Comparison of ENCODE assay signal across 17 mouse cellular contexts in the genomic region with DNA sequence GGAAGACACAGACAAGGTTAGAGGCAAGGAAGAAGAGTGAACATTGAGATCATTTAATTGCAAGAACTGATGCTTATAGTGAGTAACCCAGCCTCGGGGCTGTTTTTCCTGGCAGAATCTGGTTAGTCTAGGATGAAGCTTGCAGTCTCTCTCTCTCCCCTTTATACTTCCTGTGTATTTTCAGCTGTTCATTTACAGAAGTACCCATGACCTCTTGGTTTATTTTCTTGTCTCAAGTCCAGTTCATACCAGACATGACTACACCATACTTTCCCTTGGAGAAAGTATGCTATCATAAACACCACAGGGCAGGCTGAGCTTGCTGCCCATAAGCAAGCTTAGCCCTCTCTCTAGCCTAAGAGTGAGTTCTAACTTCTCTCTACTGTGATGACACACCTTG. TPM values are rescaled to one million over a fixed set of nuclear protein-coding genes. Genes with fewer than 3 reads are reported as not detected.
A peak's percentile ranks its signal among the peaks of the same experiment; 100 is the strongest.
DNase-seq lines count a peak whose midpoint lies in the region; ATAC-seq and TF ChIP-seq lines count a peak whose summit lies in the region.
"Had no signal": no experiment of that assay in that cellular context is flagged by ENCODE, and none has a peak within 500 bp of the region (broad histone marks: within the 10 kb centered on the region; RNA-seq: fewer than 3 reads in every experiment).

No protein-coding gene starts in this region.

- no peak overlapping the region for H3K4me3 ChIP-seq in intestine, embryonic 16.5 days (ENCODE audit: low read length)
- H3K4me3 ChIP-seq in intestine, embryonic 15.5 days (replicated peaks) = no peak overlapping the region
- no peak overlapping the region for H3K4me3 ChIP-seq in midbrain, postnatal 0 days (ENCODE audit: low read depth, low read length)
- H3K4me3 ChIP-seq in midbrain, embryonic 14.5 days (replicated peaks; ENCODE audit: low read depth, low read length) = no peak overlapping the region
- no peak overlapping the region for H3K4me3 ChIP-seq in kidney, embryonic 14.5 days (ENCODE audit: low read length)
- H3K4me3 ChIP-seq: embryonic facial prominence, embryonic 15.5 days; midbrain, embryonic 15.5 days had no signal

- TF ChIP-seq CTCF in midbrain, postnatal 0 days (IDR thresholded peaks at IDR 0.05) = no peak

- no peaks in the 10 kb centered on the region for H3K27me3 ChIP-seq in intestine, embryonic 16.5 days (replicated peaks; ENCODE audit: control insufficient read depth, insufficient read depth, low read length)
- H3K27me3 ChIP-seq in intestine, embryonic 15.5 days (replicated peaks) = no peaks in the 10 kb centered on the region
- no peaks in the 10 kb centered on the region for H3K27me3 ChIP-seq in midbrain, postnatal 0 days (ENCODE audit: insufficient read depth, low read length)
- H3K27me3 ChIP-seq in midbrain, embryonic 14.5 days (ENCODE audit: control insufficient read depth, insufficient read depth, low read length) = no peaks in the 10 kb centered on the region
- no peaks in the 10 kb centered on the region for H3K27me3 ChIP-seq in kidney, embryonic 14.5 days (ENCODE audit: control insufficient read depth, insufficient read depth, low read length)
- H3K27me3 ChIP-seq: embryonic facial prominence, embryonic 15.5 days; midbrain, embryonic 15.5 days had no signal

- WGBS in intestine, embryonic 16.5 days = 45% methylated on average over 1 of the region's 1 CpGs
- WGBS in intestine, embryonic 15.5 days = 36% methylated on average over 1 of the region's 1 CpGs
- 68% methylated on average over 1 of the region's 1 CpGs for WGBS in midbrain, postnatal 0 days
- 94% methylated on average over 1 of the region's 1 CpGs for WGBS in midbrain, embryonic 14.5 days
- WGBS in kidney, embryonic 14.5 days = 50% methylated on average over 1 of the region's 1 CpGs

- peak overlapping the region; percentile 41 for H3K27ac ChIP-seq in intestine, embryonic 16.5 days (ENCODE audit: low read length)
- no peak overlapping the region for H3K27ac ChIP-seq in intestine, embryonic 15.5 days
- H3K27ac ChIP-seq in midbrain, postnatal 0 days (ENCODE audit: low read depth, low read length) = no peak overlapping the region
- H3K27ac ChIP-seq in midbrain, embryonic 14.5 days (replicated peaks; ENCODE audit: low read depth, low read length) = no peak overlapping the region
- peak overlapping the region; percentile 55; the same call in 1 of the 2 replicates for H3K27ac ChIP-seq in kidney, embryonic 14.5 days (ENCODE audit: low read depth, low read length)
- H3K27ac ChIP-seq: embryonic facial prominence, embryonic 15.5 days; hindbrain, postnatal 0 days; midbrain, embryonic 15.5 days had no signal

- no peak overlapping the region for H3K9ac ChIP-seq in intestine, embryonic 16.5 days (ENCODE audit: low read depth, low read length)
- H3K9ac ChIP-seq in intestine, embryonic 15.5 days = no peak overlapping the region
- no peak overlapping the region for H3K9ac ChIP-seq in midbrain, postnatal 0 days (replicated peaks; ENCODE audit: low read length, poor library complexity, severe bottlenecking)
- no peak overlapping the region for H3K9ac ChIP-seq in midbrain, embryonic 14.5 days (replicated peaks; ENCODE audit: low read length)
- H3K9ac ChIP-seq in kidney, embryonic 14.5 days (ENCODE audit: low read depth, low read length) = no peak overlapping the region
- H3K9ac ChIP-seq: embryonic facial prominence, embryonic 15.5 days; forebrain, postnatal 0 days; midbrain, embryonic 15.5 days had no signal

- H3K9me3 ChIP-seq in intestine, embryonic 16.5 days (ENCODE audit: control insufficient read depth, low read length) = no peaks in the 10 kb centered on the region
- H3K9me3 ChIP-seq in intestine, embryonic 15.5 days = no peaks in the 10 kb centered on the region
- H3K9me3 ChIP-seq in midbrain, postnatal 0 days (ENCODE audit: low read length) = no peaks in the 10 kb centered on the region
- no peaks in the 10 kb centered on the region for H3K9me3 ChIP-seq in midbrain, embryonic 14.5 days (ENCODE audit: control insufficient read depth, low read length)
- H3K9me3 ChIP-seq in kidney, embryonic 14.5 days (ENCODE audit: control insufficient read depth, low read length) = no peaks in the 10 kb centered on the region
- H3K9me3 ChIP-seq: embryonic facial prominence, embryonic 15.5 days; midbrain, embryonic 15.5 days had no signal

- no peak for ATAC-seq in intestine, embryonic 16.5 days
- ATAC-seq in intestine, embryonic 15.5 days = no peak
- no peak for ATAC-seq in midbrain, postnatal 0 days (ENCODE audit: low FRiP score)
- ATAC-seq in midbrain, embryonic 14.5 days (ENCODE audit: low FRiP score, low TSS enrichment) = no peak
- no peak for ATAC-seq in kidney, embryonic 14.5 days (ENCODE audit: low FRiP score, low TSS enrichment)
- no peak for ATAC-seq in megakaryocyte progenitor cell, adult 5-6 weeks (replicated peaks; ENCODE audit: poor library complexity)
- ATAC-seq: CD4-positive, CD25-positive, alpha-beta regulatory T cell, adult 4 months; forebrain, postnatal 0 days; midbrain, embryonic 15.5 days had no signal

- peak; percentile 30 for DNase-seq in midbrain, postnatal 0 days (ENCODE audit: low spot score)
- no peak for DNase-seq in midbrain, embryonic 14.5 days
- DNase-seq in urinary bladder, postnatal 25 days (ENCODE audit: low spot score) = no peak
- no peak for DNase-seq in thymus, postnatal 0 days (ENCODE audit: low spot score)
- DNase-seq: cerebellum, adult 9-11 months; forebrain, postnatal 0 days; gastrocnemius, postnatal 25 days; retina, postnatal 1 day; thymus, postnatal 25 days had no signal

- H3K4me1 ChIP-seq in intestine, embryonic 16.5 days (ENCODE audit: control insufficient read depth, insufficient read depth, low read length) = 0 out of 2 replicates have a peak, but pooled peaks cover 7% of the 10 kb centered on the region
- no peaks in the 10 kb centered on the region for H3K4me1 ChIP-seq in intestine, embryonic 15.5 days (replicated peaks)
- no peaks in the 10 kb centered on the region for H3K4me1 ChIP-seq in midbrain, postnatal 0 days (ENCODE audit: insufficient read depth, low read length)
- H3K4me1 ChIP-seq in midbrain, embryonic 14.5 days (ENCODE audit: control insufficient read depth, insufficient read depth, low read length) = no peaks in the 10 kb centered on the region
- H3K4me1 ChIP-seq in kidney, embryonic 14.5 days (ENCODE audit: control insufficient read depth, insufficient read depth, low read length) = 0 out of 2 replicates have a peak, but pooled peaks cover 6% of the 10 kb centered on the region
- H3K4me1 ChIP-seq: midbrain, embryonic 15.5 days had no signal

- no peaks in the 10 kb centered on the region for H3K36me3 ChIP-seq in intestine, embryonic 16.5 days (ENCODE audit: control insufficient read depth, insufficient read depth, low read length)
- no peaks in the 10 kb centered on the region for H3K36me3 ChIP-seq in intestine, embryonic 15.5 days
- no peaks in the 10 kb centered on the region for H3K36me3 ChIP-seq in midbrain, postnatal 0 days (ENCODE audit: insufficient read depth, low read length)
- no peaks in the 10 kb centered on the region for H3K36me3 ChIP-seq in midbrain, embryonic 14.5 days (ENCODE audit: control insufficient read depth, insufficient read depth, low read length)
- H3K36me3 ChIP-seq in kidney, embryonic 14.5 days (ENCODE audit: control insufficient read depth, insufficient read depth, low read length) = no peaks in the 10 kb centered on the region
- H3K36me3 ChIP-seq: embryonic facial prominence, embryonic 15.5 days; midbrain, embryonic 15.5 days had no signal

- H3K4me2 ChIP-seq in intestine, embryonic 16.5 days (ENCODE audit: low read depth, low read length) = no peak overlapping the region
- H3K4me2 ChIP-seq in intestine, embryonic 15.5 days (replicated peaks) = no peak overlapping the region
- H3K4me2 ChIP-seq in midbrain, postnatal 0 days (ENCODE audit: low read depth, low read length, poor library complexity, severe bottlenecking) = no peak overlapping the region
- H3K4me2 ChIP-seq in midbrain, embryonic 14.5 days (ENCODE audit: low read length) = no peak overlapping the region
- no peak overlapping the region for H3K4me2 ChIP-seq in kidney, embryonic 14.5 days (replicated peaks; ENCODE audit: low read depth, low read length)
- H3K4me2 ChIP-seq: embryonic facial prominence, embryonic 15.5 days; midbrain, embryonic 15.5 days had no signal

RNA-seq across cellular contexts. Expression of gene Tfb1m, which starts 39.5 kb away (rescaled TPM):
- 14.7 and 15.6 TPM in 2 replicates for polyA plus RNA-seq in intestine, embryonic 16.5 days (2015; fragmentation: Nextera tagmentation; extraction: Ambion mirVana)
- polyA plus RNA-seq in intestine, embryonic 15.5 days (2015; fragmentation: Nextera tagmentation; extraction: Ambion mirVana) = 17.7 and 18.4 TPM in 2 replicates
- total RNA-seq in midbrain, postnatal 0 days (2014; rRNA removed) = 9.6 and 12.4 TPM in 2 replicates
- polyA plus RNA-seq in midbrain, postnatal 0 days (2015; fragmentation: Nextera tagmentation; extraction: Ambion mirVana) = 7.9 and 8.7 TPM in 2 replicates
- polyA plus RNA-seq in midbrain, embryonic 14.5 days (2014; fragmentation: Nextera tagmentation; extraction: Ambion mirVana) = 12.4 and 12.7 TPM in 2 replicates
- 19.5 and 21.4 TPM in 2 replicates for polyA plus RNA-seq in kidney, embryonic 14.5 days (2014; fragmentation: Nextera tagmentation; extraction: Ambion mirVana)
- 23.5 and 24.0 TPM in 2 replicates for total RNA-seq in megakaryocyte progenitor cell, adult 5-6 weeks (2015)
- 12.1 and 15.1 TPM in 2 replicates for total RNA-seq in megakaryocyte progenitor cell, adult 5-6 weeks (2017)
- 14.0 and 15.0 TPM in 2 replicates for polyA plus RNA-seq in thymus, postnatal 0 days (2015; fragmentation: Nextera tagmentation; extraction: Ambion mirVana)

Comparison
In these comparisons a context has a peak if more than half of its experiments do, and no peak if none do; other contexts are left out.
1. H3K27ac ChIP-seq: peak in intestine, embryonic 16.5 days (single experiment) and kidney, embryonic 14.5 days (single experiment); none in intestine, embryonic 15.5 days (single experiment), midbrain, postnatal 0 days (single experiment) and midbrain, embryonic 14.5 days (single experiment).